Mouse (Mus musculus): Measurements from ENCODE around the gene Atm. TPM values are rescaled to one million over a fixed set of nuclear protein-coding genes. Genes with fewer than 3 reads are reported as not detected.

The Atm gene
- total and polyA plus RNA-seq, 3 experiments: 1.2 to 10.2 (median 8.3) TPM

DNA sequence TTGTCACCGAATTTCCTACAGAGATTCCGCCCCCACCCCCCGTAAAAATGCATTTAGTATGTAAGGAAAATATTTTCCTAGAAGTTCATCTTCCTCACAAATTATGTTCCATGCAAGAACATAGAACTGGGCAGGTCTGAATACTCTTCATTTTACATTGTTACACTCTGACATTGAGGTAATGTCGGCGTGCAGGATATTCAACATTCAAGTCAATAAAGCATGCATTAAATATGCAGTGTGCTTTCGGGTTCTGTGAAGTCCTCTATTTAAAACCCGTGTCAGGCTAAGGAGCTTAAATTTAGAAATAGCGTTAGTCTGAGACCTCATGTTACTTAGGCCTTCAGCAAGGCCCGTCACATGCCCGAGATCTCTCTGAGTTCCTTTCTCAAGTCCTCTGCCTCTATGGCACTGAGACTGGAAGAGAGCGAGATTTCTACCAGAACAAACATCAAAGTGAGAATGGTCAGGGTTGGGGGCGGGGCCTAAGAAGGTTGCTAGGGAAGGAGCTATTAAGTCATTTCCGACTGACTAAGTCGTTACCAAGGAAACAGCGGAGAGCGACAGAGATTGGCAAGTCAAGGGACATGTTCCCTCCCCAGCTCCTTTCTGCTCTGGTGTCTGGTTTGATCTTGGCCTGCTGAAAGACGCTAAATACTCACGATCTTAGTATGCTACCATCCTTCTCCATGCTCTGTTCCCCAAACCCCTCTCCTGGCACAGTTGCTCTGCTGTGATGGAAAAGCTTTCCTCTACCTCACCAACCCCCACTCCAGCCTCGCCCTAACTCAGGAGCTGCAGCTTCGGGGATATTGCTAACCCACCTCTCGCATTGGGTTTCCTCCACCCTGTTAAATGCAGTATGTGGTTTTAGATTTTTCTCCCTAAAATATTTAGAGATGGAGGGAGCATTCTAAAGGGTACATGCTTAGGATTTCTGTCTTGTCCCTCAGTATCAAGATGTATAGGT is 131.5 kb downstream of the Atm start:
- no peak for TF ChIP-seq CTCF (IDR thresholded peaks at IDR 0.05)
- 0 out of 2 replicates have a peak, but pooled peaks have one; percentile 19 for TF ChIP-seq EP300 (IDR thresholded peaks at IDR 0.05; ENCODE audit: insufficient read depth, low read depth, low read length)
- TF ChIP-seq POLR2A (IDR thresholded peaks at IDR 0.05; ENCODE audit: insufficient read depth, low read depth, low read length): peak; percentile 53; the same call in 1 of the 2 replicates
- H3K27ac ChIP-seq: 0 out of 2 replicates have a peak overlapping the region, but pooled peaks have one; percentile 31
- H3K9ac ChIP-seq (ENCODE audit: low read depth, low read length): peak overlapping the region; percentile 35
- no peaks in the 10 kb centered on the region for H3K36me3 ChIP-seq (ENCODE audit: control insufficient read depth, insufficient read depth, low read length)
- peak; percentile 67 to 77 for DNase-seq
- H3K4me3 ChIP-seq: peak overlapping the region; percentile 20; the same call in 1 of the 2 replicates
- H3K27me3 ChIP-seq (ENCODE audit: control insufficient read depth, insufficient read depth, low read length): no peaks in the 10 kb centered on the region
- intact Hi-C loops (cut with DNase I): no loop called here
- peaks cover 1% of the 10 kb centered on the region; the same call in 1 of the 2 replicates for H3K4me1 ChIP-seq (ENCODE audit: control insufficient read depth, insufficient read depth, low read length)
- 30% methylated on average over 21 of the region's 21 CpGs for WGBS
- no peaks in the 10 kb centered on the region for H3K79me2 ChIP-seq (replicated peaks; ENCODE audit: control insufficient read depth, insufficient read depth, low read length)

GRCm38 (mm10) chr9:53404050-53404752 is 132.3 kb downstream of the Atm start:
- H3K27me3 ChIP-seq (ENCODE audit: control insufficient read depth, insufficient read depth, low read length): no peaks in the 10 kb centered on the region
- TF ChIP-seq EP300 (IDR thresholded peaks at IDR 0.05; ENCODE audit: insufficient read depth, low read depth, low read length): no peak
- no peak for TF ChIP-seq POLR2A (IDR thresholded peaks at IDR 0.05; ENCODE audit: insufficient read depth, low read depth, low read length)
- no peak for TF ChIP-seq CTCF (IDR thresholded peaks at IDR 0.05)
- H3K36me3 ChIP-seq (ENCODE audit: control insufficient read depth, insufficient read depth, low read length): no peaks in the 10 kb centered on the region
- H3K9ac ChIP-seq (ENCODE audit: low read depth, low read length): no peak overlapping the region
- no peak overlapping the region for H3K27ac ChIP-seq
- intact Hi-C loops (cut with DNase I): no loop called here
- peaks cover 1% of the 10 kb centered on the region; the same call in 1 of the 2 replicates for H3K4me1 ChIP-seq (ENCODE audit: control insufficient read depth, insufficient read depth, low read length)
- WGBS: 69% methylated on average over 6 of the region's 6 CpGs
- H3K79me2 ChIP-seq (replicated peaks; ENCODE audit: control insufficient read depth, insufficient read depth, low read length): no peaks in the 10 kb centered on the region
- DNase-seq: no peak
- H3K4me3 ChIP-seq: no peak overlapping the region

DNA sequence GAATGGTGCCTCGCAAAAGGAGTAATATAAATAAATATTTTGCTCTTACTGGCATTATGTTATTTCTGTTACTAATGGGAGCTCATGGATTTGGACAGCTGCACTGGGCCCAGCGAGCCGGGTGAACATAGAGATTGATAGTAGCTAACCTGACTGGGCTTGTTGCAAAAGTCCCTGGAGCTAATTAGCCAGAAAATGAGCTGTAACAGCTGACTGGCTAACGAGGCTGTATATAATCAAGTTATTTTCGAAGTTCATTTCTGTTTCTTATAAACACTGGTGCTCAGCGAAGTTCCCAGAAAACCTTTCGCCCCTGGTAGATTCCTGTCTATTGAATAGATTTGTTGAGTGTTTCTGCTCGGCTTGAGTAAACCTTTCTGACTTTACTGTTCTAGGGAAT is 133.5 kb downstream of the Atm start:
- Histone ChIP-seq H3K4me3 (no peak overlapping the region), H3K27me3 (ENCODE audit: control insufficient read depth, insufficient read depth, low read length) (no peaks in the 10 kb centered on the region), H3K4me1 (ENCODE audit: control insufficient read depth, insufficient read depth, low read length) (peaks cover 1% of the 10 kb centered on the region; the same call in 1 of the 2 replicates), H3K27ac (no peak overlapping the region), H3K36me3 (ENCODE audit: control insufficient read depth, insufficient read depth, low read length) (no peaks in the 10 kb centered on the region), H3K79me2 (replicated peaks; ENCODE audit: control insufficient read depth, insufficient read depth, low read length) (no peaks in the 10 kb centered on the region), H3K9ac (ENCODE audit: low read depth, low read length) (no peak overlapping the region)
- intact Hi-C loops (cut with DNase I): no loop called here
- DNase-seq: no peak
- whole genome bisulfite sequencing: 84% methylated on average over 8 of the region's 8 CpGs
- TF ChIP-seq EP300 (IDR thresholded peaks at IDR 0.05; ENCODE audit: insufficient read depth, low read depth, low read length) (no peak), CTCF (IDR thresholded peaks at IDR 0.05) (no peak), POLR2A (IDR thresholded peaks at IDR 0.05; ENCODE audit: insufficient read depth, low read depth, low read length) (no peak)

DNA sequence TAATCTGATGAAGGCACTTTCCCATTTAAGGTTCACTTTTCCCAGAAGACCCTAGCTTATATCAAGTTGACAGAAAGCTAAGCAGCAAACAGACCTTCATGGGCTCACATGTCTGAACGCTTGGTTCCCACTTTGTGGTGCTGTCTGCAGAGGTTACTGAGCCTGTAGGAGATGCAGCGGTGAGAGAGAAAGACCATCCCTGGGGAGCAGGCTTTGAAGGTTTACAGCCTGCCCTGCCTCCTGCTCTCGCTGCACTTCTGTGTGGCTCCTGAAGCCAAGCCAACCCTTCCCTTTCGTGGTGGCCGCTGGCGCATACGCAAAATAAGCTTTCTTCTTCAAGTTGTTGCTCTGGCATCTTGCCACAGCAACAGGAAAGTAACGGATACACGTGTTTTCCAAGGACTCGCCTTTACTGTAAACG is 134.2 kb downstream of the Atm start, which contains the start of gene 4930550C14Rik:
Gene 4930550C14Rik, plus strand, starts transcription at position 35 of the 421 bp plus-strand sequence.
- WGBS: 12% methylated on average over 11 of the region's 11 CpGs
- intact Hi-C loops (cut with DNase I): no loop called here
- Histone ChIP-seq H3K79me2 (replicated peaks; ENCODE audit: control insufficient read depth, insufficient read depth, low read length) (no peaks in the 10 kb centered on the region), H3K27ac (peak within 1 kb of the TSS; percentile 5; the same call in 1 of the 2 replicates), H3K4me3 (peak within 1 kb of the TSS; percentile 18), H3K4me1 (ENCODE audit: control insufficient read depth, insufficient read depth, low read length) (peaks cover 1% of the 10 kb centered on the region; the same call in 1 of the 2 replicates), H3K9ac (ENCODE audit: low read depth, low read length) (0 out of 2 replicates have a peak within 1 kb of the TSS, but pooled peaks have one; percentile 0), H3K36me3 (ENCODE audit: control insufficient read depth, insufficient read depth, low read length) (no peaks in the 10 kb centered on the region), H3K27me3 (ENCODE audit: control insufficient read depth, insufficient read depth, low read length) (no peaks in the 10 kb centered on the region)
- TF ChIP-seq EP300 (IDR thresholded peaks at IDR 0.05; ENCODE audit: insufficient read depth, low read depth, low read length) (no peak), POLR2A (IDR thresholded peaks at IDR 0.05; ENCODE audit: insufficient read depth, low read depth, low read length) (no peak), CTCF (IDR thresholded peaks at IDR 0.05) (no peak)
- peak; percentile 35 to 39 for DNase-seq

GRCm38 (mm10) chr9:53401146-53401545 is 135.4 kb downstream of the Atm start:
- intact Hi-C loops (cut with DNase I): no loop called here
- no peaks in the 10 kb centered on the region for H3K36me3 ChIP-seq (ENCODE audit: control insufficient read depth, insufficient read depth, low read length)
- no peak overlapping the region for H3K9ac ChIP-seq (ENCODE audit: low read depth, low read length)
- H3K27ac ChIP-seq: no peak overlapping the region
- no peaks in the 10 kb centered on the region for H3K79me2 ChIP-seq (replicated peaks; ENCODE audit: control insufficient read depth, insufficient read depth, low read length)
- 87% methylated on average over 8 of the region's 8 CpGs for WGBS
- H3K27me3 ChIP-seq (ENCODE audit: control insufficient read depth, insufficient read depth, low read length): no peaks in the 10 kb centered on the region
- DNase-seq: no peak
- no peak for TF ChIP-seq POLR2A (IDR thresholded peaks at IDR 0.05; ENCODE audit: insufficient read depth, low read depth, low read length)
- TF ChIP-seq CTCF (IDR thresholded peaks at IDR 0.05): no peak
- no peak for TF ChIP-seq EP300 (IDR thresholded peaks at IDR 0.05; ENCODE audit: insufficient read depth, low read depth, low read length)
- H3K4me3 ChIP-seq: no peak overlapping the region
- peaks cover 1% of the 10 kb centered on the region; the same call in 1 of the 2 replicates for H3K4me1 ChIP-seq (ENCODE audit: control insufficient read depth, insufficient read depth, low read length)

All from heart, adult 2 months (tissue).